Mouse (Mus musculus) embryonic facial prominence, embryonic 13.5 days (tissue): Measurements from ENCODE around the gene Cbr2. TPM values are rescaled to one million over a fixed set of nuclear protein-coding genes. Genes with fewer than 3 reads are reported as not detected.
"Not testable (repeated sequence)": the region's sequence is repeated elsewhere in the genome, so short reads cannot be mapped to it uniquely, and the experiment has no call there.

ENCODE experiments used
- ATAC-seq: fragments of 200-750 bp; cut with Nextera tagmentation; 2 replicates; pipeline ENCODE4 v1.8.0; 2017; ENCODE audit warnings: low read depth; ENCODE audit not compliant: insufficient number of reproducible peaks, insufficient read depth, low FRiP score, low TSS enrichment
- H3K27ac ChIP-seq: fragments of 300-500 bp; sonication (generic); 2 replicates; pipeline ENCODE4 v1.5.1; 2015; ENCODE audit warnings: moderate library complexity, mild to moderate bottlenecking, inconsistent platforms
- H3K27me3 ChIP-seq: fragments of 300-500 bp; sonication (generic); 2 replicates; pipeline ENCODE4 v1.6.1; 2015; ENCODE audit warnings: mild to moderate bottlenecking, inconsistent platforms
- H3K36me3 ChIP-seq: fragments of 300-500 bp; sonication (generic); 2 replicates; pipeline ENCODE4 v1.6.1; 2015; ENCODE audit warnings: mild to moderate bottlenecking, inconsistent platforms
- H3K4me1 ChIP-seq: fragments of 300-500 bp; sonication (generic); 2 replicates; pipeline ENCODE4 v1.6.1; 2015; ENCODE audit warnings: inconsistent platforms
- H3K4me2 ChIP-seq: fragments of 300-500 bp; sonication (generic); 2 replicates; pipeline ENCODE4 v1.6.1; 2015; ENCODE audit warnings: moderate library complexity, mild to moderate bottlenecking, inconsistent platforms
- H3K4me3 ChIP-seq: fragments of 300-500 bp; sonication (generic); 2 replicates; pipeline ENCODE4 v1.5.1; 2015; ENCODE audit warnings: mild to moderate bottlenecking, inconsistent platforms
- H3K9ac ChIP-seq: fragments of 300-500 bp; sonication (generic); 2 replicates; pipeline ENCODE4 v1.6.1; 2015; ENCODE audit warnings: mild to moderate bottlenecking, inconsistent platforms
- H3K9me3 ChIP-seq: fragments of 300-500 bp; sonication (generic); 2 replicates; pipeline ENCODE4 v1.6.1; 2016; ENCODE audit warnings: inconsistent platforms
- WGBS: fragments of 180-500 bp; shearing (Covaris S2); methylation state at CpG from one replicate; pipeline ENCODE4 v1.1.7; 2015; ENCODE audit warnings: mixed read lengths; 5-methylcytosine and 5-hydroxymethylcytosine counted together
- polyA plus RNA-seq: library from polyadenylated mRNA; unstranded; fragments of >200 nt; fragmentation: Nextera tagmentation; extraction: Ambion mirVana; gene quantifications from 2 replicates; pipeline ENCODE4 v1.2.1, GENCODE M21; 2015

Cbr2 gene
- polyA plus RNA-seq, 1 experiment from 2014 or later = 27.1 TPM

DNA sequence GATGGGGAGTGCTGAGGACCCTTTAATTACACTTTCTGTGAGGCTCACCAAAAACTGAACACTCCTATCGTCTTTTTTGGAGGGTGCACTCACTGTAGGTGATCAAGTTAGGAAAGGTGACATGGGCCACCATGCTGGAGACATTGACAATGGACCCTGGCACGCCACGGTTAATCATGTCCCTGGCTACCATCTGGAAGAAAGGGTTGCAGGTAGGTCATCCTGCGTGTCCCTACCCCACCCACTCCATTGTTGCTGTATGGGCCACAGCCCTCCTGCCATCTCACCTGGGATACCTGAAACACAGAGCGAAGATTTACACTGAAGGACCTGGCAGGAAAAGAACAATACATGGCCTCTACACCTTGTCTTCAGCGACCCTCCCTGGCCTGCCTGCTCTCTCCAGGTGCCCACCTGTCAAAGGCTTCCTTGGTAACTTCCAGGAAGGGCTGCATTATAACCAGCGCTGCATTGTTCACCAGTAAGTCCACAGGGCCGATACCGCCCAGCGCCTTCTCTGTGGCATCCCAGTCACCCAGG lies 1.5 kb downstream of the Cbr2 start:
- Histone ChIP-seq H3K27ac (no peak overlapping the region), H3K36me3 (0 out of 2 replicates have a peak, but pooled peaks cover 3% of the 10 kb centered on the region), H3K4me1 (peaks cover 33% of the 10 kb centered on the region), H3K4me3 (no peak overlapping the region), H3K4me2 (no peak overlapping the region), H3K9ac (no peak overlapping the region), H3K27me3 (no peaks in the 10 kb centered on the region), H3K9me3 (no peaks in the 10 kb centered on the region)
- no peak for ATAC-seq
- WGBS = 88% methylated on average over 10 of the region's 10 CpGs

DNA sequence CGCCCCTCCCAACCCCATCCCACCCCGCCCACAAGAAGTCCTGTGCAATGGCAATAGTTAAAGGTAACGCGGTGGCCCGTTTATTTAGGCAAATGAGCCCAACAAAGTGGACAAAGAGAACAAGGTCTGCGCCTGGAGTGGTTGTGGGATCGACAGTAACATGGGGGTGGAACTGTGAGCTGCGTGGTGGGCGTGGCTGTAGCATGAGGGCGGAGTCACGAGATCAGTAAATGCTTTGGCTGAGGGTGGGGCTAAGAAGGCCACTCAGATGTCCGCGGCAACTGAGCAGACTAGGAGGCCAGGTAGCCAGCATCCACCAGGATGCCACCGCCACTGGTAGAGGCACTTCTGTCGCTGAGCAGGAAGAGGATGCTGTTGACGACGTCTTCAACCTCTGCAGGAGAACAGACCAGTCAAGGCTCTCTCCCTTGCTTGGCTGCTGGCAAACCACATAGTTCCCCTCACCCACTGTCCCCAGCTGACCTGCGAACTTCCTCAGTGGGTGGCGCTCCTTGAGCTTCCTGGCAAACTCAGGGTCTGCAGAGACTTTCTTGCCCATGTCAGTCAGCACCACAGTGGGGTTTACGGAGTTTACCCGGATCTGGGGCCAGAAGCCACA lies 2.4 kb downstream of the Cbr2 start:
- ATAC-seq, H3K36me3 ChIP-seq, H3K9me3 ChIP-seq, H3K27ac ChIP-seq, H3K27me3 ChIP-seq: not testable (repeated sequence)
- peak overlapping the region; percentile 51 for H3K4me2 ChIP-seq
- WGBS = 4% methylated on average over 18 of the region's 21 CpGs
- H3K4me3 ChIP-seq = peak overlapping the region; percentile 17; the same call in 1 of the 2 replicates
- 0 out of 2 replicates have a peak overlapping the region, but pooled peaks have one; percentile 21 for H3K9ac ChIP-seq
- peaks cover 33% of the 10 kb centered on the region for H3K4me1 ChIP-seq

DNA sequence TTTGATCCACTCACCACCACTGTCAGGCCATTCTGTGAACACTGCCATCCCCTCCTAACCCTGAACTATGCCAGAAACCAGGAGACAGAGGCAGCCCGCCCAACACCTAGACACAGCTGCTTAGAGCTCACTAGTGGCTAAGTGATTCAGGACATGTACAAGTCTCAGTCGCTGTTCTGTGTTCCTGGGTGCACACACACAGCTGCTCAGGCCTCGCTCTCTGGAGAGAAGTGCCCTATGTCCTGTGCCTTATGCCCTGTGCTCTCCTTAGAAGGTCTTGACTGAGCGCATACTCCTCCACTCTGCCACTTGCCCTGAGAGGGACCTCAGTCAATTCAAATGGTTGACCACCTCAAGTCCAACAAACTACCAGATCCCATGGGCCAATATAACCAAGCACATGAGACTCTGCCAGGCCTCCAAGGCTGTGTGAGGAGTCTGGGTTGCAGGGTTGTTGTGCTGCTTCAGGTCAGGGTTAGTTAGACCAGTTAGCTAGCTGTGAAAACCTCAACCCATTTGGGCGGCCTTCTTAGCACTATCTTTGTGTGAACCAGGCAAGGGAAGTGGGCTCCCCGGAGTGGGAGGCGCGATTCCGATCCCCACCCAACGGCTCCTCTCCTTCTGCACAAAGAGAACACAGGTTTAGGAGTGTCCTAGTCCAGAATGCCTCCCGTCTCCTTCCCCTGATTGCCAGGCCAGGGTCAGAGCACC lies 3.2 kb downstream of the Cbr2 start:
- peaks cover 33% of the 10 kb centered on the region for H3K4me1 ChIP-seq
- no peak overlapping the region for H3K27ac ChIP-seq
- 0 out of 2 replicates have a peak, but pooled peaks cover 9% of the 10 kb centered on the region for H3K36me3 ChIP-seq
- no peaks in the 10 kb centered on the region for H3K9me3 ChIP-seq
- 0 out of 2 replicates have a peak overlapping the region, but pooled peaks have one; percentile 21 for H3K9ac ChIP-seq
- ATAC-seq = no peak
- H3K4me3 ChIP-seq = peak overlapping the region; percentile 17; the same call in 1 of the 2 replicates
- 71% methylated on average over 11 of the region's 11 CpGs for WGBS
- peak overlapping the region; percentile 51 for H3K4me2 ChIP-seq
- no peaks in the 10 kb centered on the region for H3K27me3 ChIP-seq

DNA sequence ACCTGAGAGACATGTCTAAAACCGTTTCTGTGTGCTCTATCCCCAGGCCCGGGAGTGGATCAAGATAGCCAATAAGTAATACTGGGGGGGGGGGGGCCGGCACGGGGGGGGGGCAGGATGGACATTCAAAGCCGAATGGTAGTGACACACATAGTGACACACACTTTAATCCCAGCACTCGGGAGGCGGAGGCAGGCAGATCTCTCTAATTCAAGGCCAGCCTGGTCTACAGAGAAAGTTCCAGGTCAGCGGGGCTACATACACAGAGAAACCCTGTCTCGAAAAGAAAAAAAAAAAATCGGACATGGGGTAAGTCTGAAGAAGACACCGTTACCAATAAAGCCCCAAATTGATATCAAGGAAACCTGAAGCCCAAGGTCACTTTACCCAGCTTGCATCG lies 4.3 kb downstream of the Cbr2 start:
- Histone ChIP-seq H3K27me3 (no peaks in the 10 kb centered on the region), H3K36me3 (peaks cover 14% of the 10 kb centered on the region; the same call in 1 of the 2 replicates), H3K9ac (no peak overlapping the region), H3K4me1 (peaks cover 27% of the 10 kb centered on the region), H3K4me3 (no peak overlapping the region), H3K27ac (no peak overlapping the region), H3K4me2 (peak overlapping the region; percentile 85), H3K9me3 (no peaks in the 10 kb centered on the region)
- WGBS = 57% methylated on average over 12 of the region's 12 CpGs
- ATAC-seq = no peak

DNA sequence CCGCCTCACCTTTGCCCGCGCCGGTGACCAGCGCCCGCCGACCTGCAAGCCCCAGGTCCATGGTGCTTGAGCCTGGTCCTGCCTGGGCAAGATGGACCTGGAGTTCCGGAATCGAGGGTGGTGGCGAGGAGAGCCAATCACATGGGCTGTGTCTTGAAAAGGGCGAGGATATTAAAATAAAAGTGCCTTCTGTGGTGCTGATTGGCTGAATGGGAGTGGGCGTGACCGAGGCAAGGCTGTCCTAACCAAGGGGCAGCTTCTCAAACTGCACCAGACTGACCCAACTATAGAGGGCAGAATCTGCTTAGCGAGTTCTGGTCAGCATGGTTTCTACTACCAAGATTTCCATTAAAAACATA lies 4.8 kb downstream of the Cbr2 start, which contains the start of gene Dcxr:
Gene Dcxr (minus strand): TSS at position 113 of the 359 bp plus-strand sequence.
- no peaks in the 10 kb centered on the region for H3K9me3 ChIP-seq
- peak within 1 kb of the TSS; percentile 74 for H3K9ac ChIP-seq
- H3K36me3 ChIP-seq = peaks cover 14% of the 10 kb centered on the region; the same call in 1 of the 2 replicates
- H3K27ac ChIP-seq = no peak within 1 kb of the TSS
- ATAC-seq = peak; percentile 62
- no peaks in the 10 kb centered on the region for H3K27me3 ChIP-seq
- under 1% methylated on average over 14 of the region's 14 CpGs for WGBS
- peak within 1 kb of the TSS; percentile 62 for H3K4me3 ChIP-seq
- H3K4me1 ChIP-seq = peaks cover 27% of the 10 kb centered on the region
- peak within 1 kb of the TSS; percentile 85 for H3K4me2 ChIP-seq

DNA sequence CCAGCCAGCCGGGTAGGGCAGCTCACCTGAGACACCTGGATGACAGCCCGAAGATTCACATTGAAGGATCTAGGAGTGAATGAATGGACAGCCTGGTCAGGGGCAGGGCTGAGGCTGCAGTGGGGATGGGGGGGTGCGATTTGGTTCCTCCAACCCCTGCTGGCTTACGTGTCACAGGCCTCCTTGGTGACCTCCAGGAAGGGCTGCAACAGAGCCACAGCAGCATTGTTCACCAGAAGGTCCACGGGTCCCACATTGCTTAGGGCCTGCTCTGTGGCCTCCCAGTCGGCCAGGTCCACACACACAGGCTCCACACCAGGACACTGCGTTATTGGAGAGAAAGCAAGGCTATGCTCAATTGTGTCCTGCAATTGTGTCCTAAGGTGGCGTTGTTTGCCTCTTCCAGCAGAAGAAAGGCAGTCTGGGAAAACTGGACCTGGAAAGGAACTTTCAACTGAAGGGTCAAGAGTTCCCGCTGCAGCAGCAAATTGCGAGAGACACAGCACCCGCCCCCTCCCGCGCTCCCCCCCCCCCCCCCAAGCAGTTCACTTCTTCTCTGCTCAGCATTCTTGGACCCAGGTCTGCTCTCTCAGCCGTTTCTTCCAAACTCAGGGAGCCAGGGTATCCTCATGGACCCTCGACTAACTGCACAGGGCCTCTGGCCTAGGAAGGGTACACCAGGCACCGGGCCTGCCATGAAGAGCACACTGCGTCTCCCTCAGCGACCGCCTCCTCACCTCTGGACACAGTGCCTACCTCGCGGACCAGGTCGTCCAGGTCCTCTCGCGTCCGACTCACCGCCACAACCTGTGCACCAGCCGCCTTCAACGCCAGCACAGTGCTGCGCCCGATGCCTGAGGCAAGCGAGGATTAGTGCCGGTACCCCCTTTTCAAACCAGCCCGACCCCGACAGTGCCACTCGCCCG lies 5.4 kb downstream of the Cbr2 start:
- peaks cover 14% of the 10 kb centered on the region; the same call in 1 of the 2 replicates for H3K36me3 ChIP-seq
- H3K4me3 ChIP-seq = peak overlapping the region; percentile 62
- peak overlapping the region; percentile 85 for H3K4me2 ChIP-seq
- peak overlapping the region; percentile 74 for H3K9ac ChIP-seq
- H3K27me3 ChIP-seq = 0 out of 2 replicates have a peak, but pooled peaks cover 3% of the 10 kb centered on the region
- H3K27ac ChIP-seq = no peak overlapping the region
- no peaks in the 10 kb centered on the region for H3K9me3 ChIP-seq
- 19% methylated on average over 34 of the region's 36 CpGs for WGBS
- peaks cover 26% of the 10 kb centered on the region for H3K4me1 ChIP-seq
- ATAC-seq = no peak; the same call in none of the 2 replicates

DNA sequence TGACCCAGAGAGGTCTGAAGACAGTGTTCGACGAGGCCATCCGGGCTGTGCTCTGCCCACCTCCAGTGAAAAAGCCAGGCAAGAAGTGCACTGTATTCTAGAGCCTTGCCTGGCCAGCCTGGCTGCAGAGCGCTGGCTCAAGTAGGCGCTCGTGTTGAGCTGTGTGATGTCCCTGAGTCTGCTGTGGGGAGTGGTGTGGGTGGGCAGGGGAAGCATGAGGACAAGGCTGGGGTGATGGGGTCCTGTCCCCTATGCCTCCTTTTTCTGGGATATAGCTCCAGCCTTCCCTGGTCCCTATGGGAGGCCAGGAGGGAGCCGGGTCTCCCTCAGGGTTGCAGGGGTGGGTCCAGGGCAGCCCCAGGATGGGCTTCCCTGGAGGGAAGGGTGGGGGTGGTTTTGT lies 8.4 kb downstream of the Cbr2 start:
- no peaks in the 10 kb centered on the region for H3K9me3 ChIP-seq
- 87% methylated on average over 7 of the region's 7 CpGs for WGBS
- 0 out of 2 replicates have a peak, but pooled peaks cover 3% of the 10 kb centered on the region for H3K27me3 ChIP-seq
- H3K4me3 ChIP-seq = no peak overlapping the region
- H3K9ac ChIP-seq = no peak overlapping the region
- H3K27ac ChIP-seq = no peak overlapping the region
- H3K4me1 ChIP-seq = peaks cover 30% of the 10 kb centered on the region
- ATAC-seq = no peak
- H3K4me2 ChIP-seq = no peak overlapping the region
- peaks cover 30% of the 10 kb centered on the region for H3K36me3 ChIP-seq

DNA sequence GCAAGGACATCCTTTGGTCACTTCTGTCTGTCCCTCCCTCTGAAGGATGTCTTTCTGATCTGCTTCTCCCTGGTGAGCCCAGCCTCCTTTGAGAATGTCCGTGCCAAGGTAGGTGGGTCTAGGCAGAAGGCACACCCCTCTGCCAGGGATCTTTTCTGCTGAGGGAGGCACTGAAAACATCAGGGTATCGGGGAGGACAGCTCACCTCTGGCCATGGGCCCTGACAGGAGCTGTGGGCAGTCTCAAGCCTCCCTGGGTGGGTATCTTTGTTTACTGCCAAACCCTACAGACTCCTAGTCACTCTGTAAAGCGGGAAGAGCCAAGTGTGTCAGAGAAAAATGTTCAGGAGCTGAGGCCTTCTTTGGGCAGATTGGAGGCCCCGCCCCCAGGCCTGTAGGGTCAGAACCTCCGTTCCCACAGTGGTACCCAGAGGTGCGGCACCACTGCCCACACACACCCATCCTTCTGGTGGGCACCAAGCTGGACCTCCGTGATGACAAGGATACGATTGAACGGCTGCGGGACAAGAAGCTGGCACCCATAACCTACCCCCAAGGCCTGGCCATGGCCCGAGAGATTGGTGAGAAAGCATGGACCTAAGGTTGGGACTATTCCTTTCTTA lies 9.0 kb downstream of the Cbr2 start:
- H3K9me3 ChIP-seq = no peaks in the 10 kb centered on the region
- H3K27me3 ChIP-seq = 0 out of 2 replicates have a peak, but pooled peaks cover 3% of the 10 kb centered on the region
- peaks cover 37% of the 10 kb centered on the region for H3K36me3 ChIP-seq
- no peak for ATAC-seq
- H3K4me3 ChIP-seq = 0 out of 2 replicates have a peak overlapping the region, but pooled peaks have one; percentile 1
- H3K27ac ChIP-seq = no peak overlapping the region
- H3K4me1 ChIP-seq = peaks cover 30% of the 10 kb centered on the region
- WGBS = 86% methylated on average over 11 of the region's 11 CpGs
- H3K9ac ChIP-seq = no peak overlapping the region
- H3K4me2 ChIP-seq = peak overlapping the region; percentile 97

DNA sequence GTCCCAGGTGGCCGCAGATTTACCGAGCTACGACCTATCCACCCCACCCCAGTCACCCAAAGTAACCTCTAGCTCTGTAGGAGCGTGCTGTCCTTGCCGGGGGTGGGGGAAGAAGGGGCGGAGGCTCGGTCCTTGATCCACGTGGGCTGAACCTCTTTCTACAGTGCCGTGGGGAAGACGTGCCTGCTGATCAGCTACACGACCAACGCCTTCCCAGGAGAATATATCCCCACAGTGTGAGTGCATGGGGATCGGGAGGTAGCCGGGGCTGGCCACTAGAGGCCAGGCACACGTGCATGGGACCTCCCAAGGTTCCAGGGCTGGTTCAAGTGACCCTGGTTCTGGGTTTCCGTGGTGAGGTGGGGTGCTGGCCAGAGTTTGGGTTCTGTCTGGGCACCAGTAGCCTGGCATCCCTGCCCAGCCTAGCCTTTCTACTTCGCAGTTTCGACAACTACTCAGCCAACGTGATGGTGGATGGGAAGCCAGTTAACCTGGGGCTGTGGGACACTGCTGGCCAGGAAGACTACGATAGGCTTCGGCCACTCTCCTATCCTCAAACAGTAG lies 9.8 kb downstream of the Cbr2 start:
- Histone ChIP-seq H3K4me2 (peak overlapping the region; percentile 97), H3K36me3 (peaks cover 44% of the 10 kb centered on the region), H3K9me3 (no peaks in the 10 kb centered on the region), H3K9ac (peak overlapping the region; percentile 86), H3K27ac (no peak overlapping the region), H3K27me3 (0 out of 2 replicates have a peak, but pooled peaks cover 3% of the 10 kb centered on the region), H3K4me1 (peaks cover 30% of the 10 kb centered on the region), H3K4me3 (peak overlapping the region; percentile 69)
- ATAC-seq = no peak
- WGBS = 20% methylated on average over 21 of the region's 21 CpGs
